Mouse (Mus musculus): ENCODE data around the gene Gpr12.

DNA sequence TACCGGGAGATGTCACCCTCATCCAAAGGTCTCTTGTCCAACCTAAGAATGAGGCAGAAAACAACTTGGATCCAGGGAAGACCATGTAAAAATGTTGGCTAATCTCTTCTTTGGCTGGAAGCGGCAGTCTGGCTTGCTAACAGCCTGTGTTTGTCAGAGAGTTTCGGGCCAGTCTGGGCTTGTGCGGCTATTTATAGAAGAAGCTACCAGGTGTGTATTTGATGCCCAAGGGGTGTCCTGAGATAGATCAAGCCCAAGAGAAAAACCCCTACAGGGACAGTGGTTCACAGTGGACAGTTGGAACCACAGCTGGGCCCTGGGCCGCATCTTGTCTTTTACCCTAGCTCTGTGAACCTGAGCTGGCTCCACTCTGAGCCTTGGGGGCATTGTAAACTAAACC lies 21.9 kb upstream of the Gpr12 start:
- TF ChIP-seq CTCF (IDR thresholded peaks at IDR 0.05) (no peak), EP300 (IDR thresholded peaks at IDR 0.05) (no peak)
